Mouse (Mus musculus) heart, embryonic 15.5 days (tissue): ENCODE data around the gene Palm. TPM values are rescaled to one million over a fixed set of nuclear protein-coding genes. Genes with fewer than 3 reads are reported as not detected.

ENCODE experiments used
- ATAC-seq: fragments of 200-750 bp; cut with Nextera tagmentation; replicated peaks from 2 replicates; pipeline ENCODE4 v1.8.0; 2017; ENCODE audit warnings: low read depth, moderate TSS enrichment; ENCODE audit not compliant: insufficient number of reproducible peaks, insufficient read depth, low FRiP score
- H3K27ac ChIP-seq: fragments of 300-500 bp; sonication (generic); 2 replicates; pipeline ENCODE4 v1.5.1; 2015; ENCODE audit warnings: mild to moderate bottlenecking, inconsistent platforms
- H3K27me3 ChIP-seq: fragments of 300-500 bp; sonication (generic); 2 replicates; pipeline ENCODE4 v1.6.1; 2015; ENCODE audit warnings: inconsistent platforms
- H3K36me3 ChIP-seq: fragments of 300-500 bp; sonication (generic); 2 replicates; pipeline ENCODE4 v1.6.1; 2015; ENCODE audit warnings: mild to moderate bottlenecking, inconsistent platforms
- H3K4me1 ChIP-seq: fragments of 300-500 bp; sonication (generic); replicated peaks from 2 replicates; pipeline ENCODE4 v1.6.1; 2015; ENCODE audit warnings: inconsistent platforms
- H3K4me2 ChIP-seq: fragments of 300-500 bp; sonication (generic); 2 replicates; pipeline ENCODE4 v1.6.1; 2015; ENCODE audit warnings: inconsistent platforms, mild to moderate bottlenecking, moderate library complexity
- H3K4me3 ChIP-seq: fragments of 300-500 bp; sonication (generic); 2 replicates; pipeline ENCODE4 v1.5.1; 2015; ENCODE audit warnings: mild to moderate bottlenecking, inconsistent platforms
- H3K9ac ChIP-seq: fragments of 300-500 bp; sonication (generic); 2 replicates; pipeline ENCODE4 v1.6.1; 2015; ENCODE audit warnings: mild to moderate bottlenecking, inconsistent platforms
- H3K9me3 ChIP-seq: fragments of 300-500 bp; sonication (generic); replicated peaks from 2 replicates; pipeline ENCODE4 v1.6.1; 2016; ENCODE audit warnings: inconsistent platforms
- WGBS: fragments of 180-500 bp; shearing (Covaris S2); methylation state at CpG from one replicate; pipeline ENCODE4 v1.1.7; 2015; ENCODE audit warnings: mixed read lengths; 5-methylcytosine and 5-hydroxymethylcytosine counted together
- polyA plus RNA-seq: library from polyadenylated mRNA; unstranded; fragments of >200 nt; fragmentation: Nextera tagmentation; extraction: Ambion mirVana; gene quantifications from 2 replicates; pipeline ENCODE4 v1.2.1, GENCODE M21; 2015

Palm gene
- polyA plus RNA-seq, 1 experiment from 2014 or later: 57.8 TPM

GRCm38 (mm10) chr10:79760603-79761143 lies 32.7 kb upstream of the Palm start:
- peaks cover 30% of the 10 kb centered on the region for H3K4me1 ChIP-seq
- no peak overlapping the region for H3K4me2 ChIP-seq
- H3K27me3 ChIP-seq: no peaks in the 10 kb centered on the region
- no peak for ATAC-seq
- H3K36me3 ChIP-seq: peaks cover 44% of the 10 kb centered on the region
- H3K9ac ChIP-seq: no peak overlapping the region
- H3K9me3 ChIP-seq: no peaks in the 10 kb centered on the region
- H3K4me3 ChIP-seq: no peak overlapping the region
- 87% methylated on average over 11 of the region's 11 CpGs for WGBS
- H3K27ac ChIP-seq: no peak overlapping the region

DNA sequence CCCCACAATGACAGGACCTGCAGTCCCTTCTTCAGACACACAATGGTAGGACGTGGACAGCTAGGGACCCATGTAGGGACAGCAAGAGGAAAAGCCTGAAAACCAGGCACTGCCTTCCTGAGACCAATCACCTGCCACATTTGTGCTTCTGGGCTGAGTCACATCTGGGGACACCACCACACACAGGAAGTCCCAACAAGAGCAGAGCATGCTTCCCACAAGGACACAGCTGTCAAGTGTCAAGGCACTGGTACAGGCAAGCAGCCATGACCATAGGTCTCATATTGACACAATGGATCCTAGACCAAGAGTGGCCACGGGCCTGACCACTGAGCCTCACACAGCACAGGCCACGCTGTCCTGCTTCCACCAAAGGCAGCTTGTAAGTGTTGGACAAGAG lies 30.5 kb upstream of the Palm start:
- peaks cover 41% of the 10 kb centered on the region for H3K36me3 ChIP-seq
- peaks cover 40% of the 10 kb centered on the region for H3K4me1 ChIP-seq
- H3K9ac ChIP-seq: 0 out of 2 replicates have a peak overlapping the region, but pooled peaks have one; percentile 28
- no peak overlapping the region for H3K27ac ChIP-seq
- 83% methylated on average over 3 of the region's 3 CpGs for WGBS
- H3K4me2 ChIP-seq: no peak overlapping the region
- H3K9me3 ChIP-seq: no peaks in the 10 kb centered on the region
- H3K27me3 ChIP-seq: no peaks in the 10 kb centered on the region
- H3K4me3 ChIP-seq: no peak overlapping the region
- ATAC-seq: no peak

DNA sequence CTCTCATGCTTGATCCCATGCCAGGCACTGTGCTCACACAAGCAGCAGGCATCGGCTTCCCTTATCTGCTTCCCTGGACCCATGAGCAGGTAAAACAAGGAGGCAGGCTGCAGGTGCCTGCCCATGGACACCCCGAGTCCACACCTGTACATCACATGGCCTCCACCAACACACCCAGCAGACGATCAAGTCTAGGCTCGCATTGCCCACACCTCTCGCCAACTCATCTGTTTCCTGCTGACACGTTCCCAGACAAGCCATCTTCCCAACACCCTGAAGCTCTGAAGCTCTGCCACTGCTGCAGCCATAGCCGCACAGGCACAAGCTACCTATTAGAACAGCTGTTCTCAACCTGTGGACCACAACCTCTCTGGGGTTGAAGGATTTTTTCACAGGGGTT lies 29.1 kb upstream of the Palm start:
- Histone ChIP-seq H3K9me3 (no peaks in the 10 kb centered on the region), H3K27me3 (no peaks in the 10 kb centered on the region), H3K4me2 (no peak overlapping the region), H3K4me3 (no peak overlapping the region), H3K27ac (no peak overlapping the region), H3K4me1 (peaks cover 48% of the 10 kb centered on the region), H3K36me3 (peaks cover 27% of the 10 kb centered on the region), H3K9ac (no peak overlapping the region)
- ATAC-seq: no peak
- 51% methylated on average over 7 of the region's 7 CpGs for WGBS

GRCm38 (mm10) chr10:79765228-79765745 lies 28.1 kb upstream of the Palm start:
- peak overlapping the region; percentile 66 for H3K4me2 ChIP-seq
- H3K27ac ChIP-seq: no peak overlapping the region
- no peaks in the 10 kb centered on the region for H3K9me3 ChIP-seq
- peak overlapping the region; percentile 86 for H3K4me3 ChIP-seq
- ATAC-seq: no peak
- WGBS: 83% methylated on average over 2 of the region's 2 CpGs
- H3K27me3 ChIP-seq: no peaks in the 10 kb centered on the region
- peaks cover 48% of the 10 kb centered on the region for H3K4me1 ChIP-seq
- H3K9ac ChIP-seq: peak overlapping the region; percentile 93
- H3K36me3 ChIP-seq: peaks cover 19% of the 10 kb centered on the region

DNA sequence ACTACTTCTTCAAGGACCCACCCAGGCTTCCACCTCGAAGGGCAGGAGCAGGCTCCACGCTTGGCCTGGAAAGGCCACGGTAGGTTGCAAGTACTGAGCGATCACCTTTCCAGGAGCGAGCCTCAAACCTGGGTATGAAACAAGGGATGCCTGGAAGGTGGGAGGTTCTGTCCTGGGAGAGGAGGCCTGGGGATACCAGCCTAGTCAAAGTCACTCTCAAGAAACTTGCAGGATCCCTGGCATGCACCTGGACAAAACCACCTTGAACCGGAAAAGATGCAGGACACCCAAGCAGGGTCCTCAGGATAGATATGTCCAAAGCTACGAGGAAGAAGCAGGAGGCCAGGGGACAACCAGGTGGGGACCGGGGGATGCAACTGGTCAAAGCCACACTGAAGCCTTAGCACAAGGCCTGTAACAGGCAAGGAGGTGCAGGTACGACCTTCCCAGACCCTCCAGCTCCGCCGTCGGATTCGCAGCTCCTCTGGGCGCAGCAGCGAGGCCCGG lies 27.3 kb upstream of the Palm start:
- 5% methylated on average over 16 of the region's 16 CpGs for WGBS
- ATAC-seq: no peak
- Histone ChIP-seq H3K4me1 (peaks cover 48% of the 10 kb centered on the region), H3K27ac (peak overlapping the region; percentile 91), H3K9me3 (no peaks in the 10 kb centered on the region), H3K36me3 (peaks cover 11% of the 10 kb centered on the region), H3K27me3 (no peaks in the 10 kb centered on the region), H3K9ac (peak overlapping the region; percentile 93), H3K4me2 (peak overlapping the region; percentile 66), H3K4me3 (peak overlapping the region; percentile 86)

- ATAC-seq: peak; percentile 91
- Histone ChIP-seq H3K27ac (peak within 1 kb of the TSS; percentile 91), H3K9me3 (no peaks in the 10 kb centered on the region), H3K9ac (peak within 1 kb of the TSS; percentile 93), H3K4me3 (peak within 1 kb of the TSS; percentile 86), H3K4me1 (peaks cover 48% of the 10 kb centered on the region), H3K36me3 (peaks cover 5% of the 10 kb centered on the region), H3K4me2 (peak within 1 kb of the TSS; percentile 66), H3K27me3 (no peaks in the 10 kb centered on the region)
- WGBS: under 1% methylated on average over 98 of the region's 101 CpGs
Measured at GRCm38 (mm10) chr10:79766508-79767325, 26.7 kb upstream of the Palm start, which contains the start of gene Rnf126. Gene Rnf126 (minus strand): TSS chr10:79766952.

DNA sequence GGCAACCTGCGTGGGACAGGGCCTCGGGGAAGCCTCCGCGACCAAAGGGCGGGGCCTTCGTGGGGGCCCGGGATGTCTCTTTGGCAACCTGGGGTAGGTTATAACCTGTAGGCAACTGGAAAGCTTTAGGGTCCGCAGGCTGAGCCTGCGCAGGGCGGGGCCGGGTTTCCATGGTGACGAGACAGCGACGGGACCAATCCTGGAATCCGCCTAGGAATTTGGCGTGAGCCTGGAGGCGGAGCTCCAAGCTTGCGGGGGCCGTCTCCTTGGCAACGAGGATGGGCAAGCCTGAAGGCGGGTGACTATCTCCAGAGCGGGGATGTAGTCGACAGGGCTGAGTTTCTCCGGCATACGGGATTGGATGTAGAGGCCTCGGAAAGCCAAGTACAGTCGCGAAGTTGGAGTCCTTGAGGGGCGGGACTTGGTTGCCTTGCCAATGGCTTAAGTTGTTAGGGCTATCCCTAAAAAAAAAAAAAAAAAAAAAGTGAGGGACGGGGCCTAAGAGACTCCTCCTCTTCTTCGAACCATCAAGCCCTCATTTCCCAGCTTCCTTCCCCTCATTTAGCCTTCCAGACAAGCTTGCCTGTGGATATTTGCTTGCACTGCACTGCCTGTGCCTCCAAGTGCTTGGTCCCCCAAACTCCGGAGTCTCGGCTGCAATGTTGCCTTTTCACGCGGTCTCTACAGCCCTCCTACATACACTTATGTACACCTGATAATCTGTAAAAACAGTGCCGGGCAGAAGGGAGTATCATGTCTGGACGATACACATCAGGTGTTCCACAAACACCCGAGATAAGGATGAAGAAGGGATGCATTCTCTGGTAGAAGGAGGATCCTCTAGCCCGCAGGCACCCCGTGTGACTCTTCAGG lies 25.8 kb upstream of the Palm start:
- 10% methylated on average over 40 of the region's 40 CpGs for WGBS
- no peaks in the 10 kb centered on the region for H3K9me3 ChIP-seq
- peak; percentile 72 for ATAC-seq

GRCm38 (mm10) chr10:79768400-79768799 lies 25.0 kb upstream of the Palm start:
- H3K4me1 ChIP-seq: peaks cover 40% of the 10 kb centered on the region
- 2% methylated on average over 5 of the region's 5 CpGs for WGBS
- no peaks in the 10 kb centered on the region for H3K9me3 ChIP-seq
- no peaks in the 10 kb centered on the region for H3K27me3 ChIP-seq
- H3K36me3 ChIP-seq: no peaks in the 10 kb centered on the region
- no peak for ATAC-seq
- H3K9ac ChIP-seq: no peak overlapping the region
- peak overlapping the region; percentile 66; the same call in 1 of the 2 replicates for H3K4me2 ChIP-seq
- H3K27ac ChIP-seq: no peak overlapping the region
- H3K4me3 ChIP-seq: no peak overlapping the region

More for the DNA sequence above, 25.8 kb upstream of the Palm start:
- peak overlapping the region; percentile 39 for H3K9ac ChIP-seq
- peak overlapping the region; percentile 66 for H3K4me2 ChIP-seq
- peak overlapping the region; percentile 91 for H3K27ac ChIP-seq
- H3K4me3 ChIP-seq: peak overlapping the region; percentile 86
- no peaks in the 10 kb centered on the region for H3K27me3 ChIP-seq
- no peaks in the 10 kb centered on the region for H3K36me3 ChIP-seq
- H3K4me1 ChIP-seq: peaks cover 48% of the 10 kb centered on the region

DNA sequence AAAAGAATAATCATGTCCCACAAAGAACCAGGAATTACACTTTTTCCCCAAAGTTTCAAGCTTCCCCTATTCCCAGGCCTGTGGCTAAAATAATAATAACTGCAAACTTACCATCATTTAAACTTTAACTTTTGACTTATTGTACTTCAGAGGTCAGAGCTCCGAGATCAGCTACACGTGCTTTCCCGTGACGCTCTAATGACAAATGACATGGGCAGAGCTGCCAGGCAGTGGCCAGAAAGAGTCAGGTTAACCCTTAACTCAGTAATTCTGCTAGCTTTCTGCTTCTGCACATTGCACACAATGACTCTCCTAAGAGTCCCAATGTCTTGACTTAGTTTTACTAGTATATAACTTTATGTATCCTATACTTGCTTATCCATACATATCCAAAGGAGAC lies 24.0 kb upstream of the Palm start:
- H3K4me1 ChIP-seq: peaks cover 31% of the 10 kb centered on the region
- H3K4me3 ChIP-seq: no peak overlapping the region
- 45% methylated on average over 4 of the region's 4 CpGs for WGBS
- ATAC-seq: no peak
- H3K27me3 ChIP-seq: no peaks in the 10 kb centered on the region
- H3K4me2 ChIP-seq: no peak overlapping the region
- no peaks in the 10 kb centered on the region for H3K36me3 ChIP-seq
- H3K9ac ChIP-seq: no peak overlapping the region
- no peak overlapping the region for H3K27ac ChIP-seq
- H3K9me3 ChIP-seq: no peaks in the 10 kb centered on the region

GRCm38 (mm10) chr10:79772320-79772719 lies 21.1 kb upstream of the Palm start:
- Histone ChIP-seq H3K4me3 (no peak overlapping the region), H3K27ac (no peak overlapping the region), H3K9me3 (no peaks in the 10 kb centered on the region), H3K36me3 (no peaks in the 10 kb centered on the region), H3K4me2 (no peak overlapping the region), H3K4me1 (peaks cover 20% of the 10 kb centered on the region), H3K9ac (no peak overlapping the region), H3K27me3 (no peaks in the 10 kb centered on the region)
- 93% methylated on average over 3 of the region's 3 CpGs for WGBS
- ATAC-seq: no peak

DNA sequence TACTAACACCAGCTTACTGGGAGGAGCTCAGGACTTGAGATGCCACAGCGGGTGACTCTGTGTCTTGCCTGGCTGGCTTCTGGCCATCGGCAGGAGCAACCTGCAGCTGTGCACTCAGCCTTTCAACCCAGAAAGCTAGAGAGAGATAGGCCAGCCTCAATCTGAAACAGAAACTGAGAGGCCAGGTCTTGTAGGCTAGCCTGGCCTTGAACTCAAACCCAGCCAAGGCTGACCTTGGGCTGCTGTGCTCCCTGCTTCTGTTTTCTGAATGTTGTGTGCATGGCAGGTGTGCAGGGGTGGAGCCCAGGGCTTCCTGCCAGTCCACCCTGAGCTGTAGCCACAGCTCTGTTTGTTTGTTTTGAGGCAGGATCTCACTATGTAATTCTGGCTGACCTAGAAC lies 20.2 kb upstream of the Palm start:
- Histone ChIP-seq H3K4me1 (peaks cover 20% of the 10 kb centered on the region), H3K27me3 (no peaks in the 10 kb centered on the region), H3K36me3 (no peaks in the 10 kb centered on the region), H3K9me3 (no peaks in the 10 kb centered on the region), H3K4me2 (no peak overlapping the region), H3K4me3 (no peak overlapping the region), H3K9ac (no peak overlapping the region), H3K27ac (no peak overlapping the region)
- WGBS: 78% methylated on average over 2 of the region's 2 CpGs
- no peak for ATAC-seq
